Mouse (Mus musculus): ENCODE data around the gene Elmsan1.

The Elmsan1 gene

GRCm38 (mm10) chr12:84215758-84216440, 2.8 kb downstream of the Elmsan1 start:
- DNase-seq = no peak

- peak; percentile 51 for DNase-seq
Measured at GRCm38 (mm10) chr12:84214495-84215175, 4.0 kb downstream of the Elmsan1 start.

GRCm38 (mm10) chr12:84212297-84212696, 6.4 kb downstream of the Elmsan1 start:
- peak; percentile 67 for DNase-seq

GRCm38 (mm10) chr12:84211021-84211538, 7.6 kb downstream of the Elmsan1 start:
- no peak for DNase-seq

GRCm38 (mm10) chr12:84210288-84210687, 8.4 kb downstream of the Elmsan1 start:
- no peak for DNase-seq

GRCm38 (mm10) chr12:84209093-84209492, 9.6 kb downstream of the Elmsan1 start:
- DNase-seq = no peak

- DNase-seq = no peak
Measured at GRCm38 (mm10) chr12:84207209-84207817, 11.4 kb downstream of the Elmsan1 start.

- no peak for DNase-seq
Measured at GRCm38 (mm10) chr12:84206525-84206924, 12.2 kb downstream of the Elmsan1 start.

GRCm38 (mm10) chr12:84205659-84206185, 13.0 kb downstream of the Elmsan1 start:
- no peak for DNase-seq

- DNase-seq = no peak
Measured at GRCm38 (mm10) chr12:84204662-84205061, 14.0 kb downstream of the Elmsan1 start.

- DNase-seq = no peak
Measured at GRCm38 (mm10) chr12:84203778-84204216, 14.9 kb downstream of the Elmsan1 start.

GRCm38 (mm10) chr12:84203170-84203777, 15.4 kb downstream of the Elmsan1 start:
- DNase-seq = no peak

GRCm38 (mm10) chr12:84202561-84202960, 16.1 kb downstream of the Elmsan1 start:
- DNase-seq = no peak

- DNase-seq = no peak
Measured at GRCm38 (mm10) chr12:84201686-84202484, 16.8 kb downstream of the Elmsan1 start.

- DNase-seq = no peak
Measured at GRCm38 (mm10) chr12:84201222-84201621, 17.5 kb downstream of the Elmsan1 start.

- no peak for DNase-seq
Measured at GRCm38 (mm10) chr12:84198880-84199279, 19.8 kb downstream of the Elmsan1 start.

- DNase-seq = no peak
Measured at GRCm38 (mm10) chr12:84198076-84198679, 20.5 kb downstream of the Elmsan1 start.

GRCm38 (mm10) chr12:84195195-84195594, 23.5 kb downstream of the Elmsan1 start:
- DNase-seq = no peak

- no peak for DNase-seq
Measured at GRCm38 (mm10) chr12:84194400-84195109, 24.1 kb downstream of the Elmsan1 start.

GRCm38 (mm10) chr12:84193642-84194399, 24.9 kb downstream of the Elmsan1 start:
- DNase-seq = peak; percentile 96

Measured in lung, postnatal 10 days (tissue).